Mouse (Mus musculus) frontal cortex, postnatal 10 days (tissue): Measurements from ENCODE around the gene Xpr1.
"Not testable (repeated sequence)": the region's sequence is repeated elsewhere in the genome, so short reads cannot be mapped to it uniquely, and the experiment has no call there.

Experiments used
- DNase-seq, 2 experiments: peaks; one replicate each; pipeline ENCODE4 v3.0.0; 2022; ENCODE audit warnings: low spot score in 2 of 2, mixed read lengths in 1 of 2

The Xpr1 gene

GRCm38 (mm10) chr1:155335963-155336362 lies 81.3 kb downstream of the Xpr1 start:
- DNase-seq: no peak

GRCm38 (mm10) chr1:155322183-155322582 lies 95.0 kb downstream of the Xpr1 start:
- no peak for DNase-seq

GRCm38 (mm10) chr1:155320091-155320833 lies 97.0 kb downstream of the Xpr1 start:
- no peak for DNase-seq

- no peak for DNase-seq
Observed at GRCm38 (mm10) chr1:155319513-155319912, 97.7 kb downstream of the Xpr1 start.

- DNase-seq: no peak
Observed at GRCm38 (mm10) chr1:155311672-155312071, 105.5 kb downstream of the Xpr1 start.

- no peak for DNase-seq
Observed at GRCm38 (mm10) chr1:155306879-155307278, 110.3 kb downstream of the Xpr1 start.

GRCm38 (mm10) chr1:155303402-155303801 lies 113.8 kb downstream of the Xpr1 start:
- no peak for DNase-seq

- no peak for DNase-seq
Observed at GRCm38 (mm10) chr1:155297615-155298014, 119.6 kb downstream of the Xpr1 start.

GRCm38 (mm10) chr1:155297203-155297602 lies 120.0 kb downstream of the Xpr1 start:
- DNase-seq: no peak

GRCm38 (mm10) chr1:155293446-155293845 lies 123.8 kb downstream of the Xpr1 start:
- peak in 1 of 2 experiments; percentile 15 for DNase-seq

GRCm38 (mm10) chr1:155289411-155289810 lies 127.8 kb downstream of the Xpr1 start:
- no peak for DNase-seq

- no peak for DNase-seq
Observed at GRCm38 (mm10) chr1:155288033-155288432, 129.2 kb downstream of the Xpr1 start.

GRCm38 (mm10) chr1:155283808-155284207 lies 133.4 kb downstream of the Xpr1 start:
- no peak for DNase-seq

- peak; percentile 48 to 69 for DNase-seq
Observed at GRCm38 (mm10) chr1:155281003-155281793, 136.0 kb downstream of the Xpr1 start.

GRCm38 (mm10) chr1:155280306-155280705 lies 136.9 kb downstream of the Xpr1 start:
- DNase-seq: no peak

- DNase-seq: no peak
Observed at GRCm38 (mm10) chr1:155276381-155277033, 140.7 kb downstream of the Xpr1 start.

GRCm38 (mm10) chr1:155275793-155276192 lies 141.4 kb downstream of the Xpr1 start:
- DNase-seq: no peak

GRCm38 (mm10) chr1:155274976-155275375 lies 142.2 kb downstream of the Xpr1 start:
- DNase-seq: no peak

GRCm38 (mm10) chr1:155272953-155273352 lies 144.3 kb downstream of the Xpr1 start:
- DNase-seq: no peak

GRCm38 (mm10) chr1:155262496-155262895 lies 154.7 kb downstream of the Xpr1 start:
- not testable (repeated sequence) for DNase-seq

- no peak for DNase-seq
Observed at GRCm38 (mm10) chr1:155254309-155254708, 162.9 kb downstream of the Xpr1 start.

GRCm38 (mm10) chr1:155253126-155253525 lies 164.1 kb downstream of the Xpr1 start:
- DNase-seq: no peak
